Mouse (Mus musculus) yolk sac, embryonic 10.5 days (tissue): ENCODE data around the gene Olfr543.
"Not testable (repeated sequence)": the region's sequence is repeated elsewhere in the genome, so short reads cannot be mapped to it uniquely, and the experiment has no call there.

Source experiments
- DNase-seq: peaks from one replicate; pipeline ENCODE4 v3.0.0-alpha.2; 2017; ENCODE audit warnings: low spot score

The Olfr543 gene

DNA sequence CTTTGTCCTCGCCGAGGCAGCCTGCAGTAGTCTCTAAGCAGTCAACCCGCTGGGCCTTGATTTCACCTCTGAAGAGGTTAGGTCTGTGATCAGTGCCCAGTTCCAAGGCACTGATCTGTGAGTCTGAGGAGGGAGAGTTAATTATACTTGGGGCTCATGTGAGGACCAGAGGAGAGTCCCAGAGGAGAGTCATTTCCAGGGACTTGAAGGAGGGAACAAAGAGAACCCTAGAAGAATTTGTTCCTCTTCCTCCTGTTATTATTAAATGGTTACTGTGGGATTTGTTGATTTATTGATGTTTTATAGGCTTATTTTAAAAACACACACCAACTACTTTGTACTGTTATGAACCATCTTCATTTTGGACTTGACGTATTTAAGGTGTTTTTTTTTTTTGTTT lies at the start of gene Olfr543:
TSS of gene Olfr543 (minus strand) at position 101 of the 400 bp plus-strand sequence.
- no peak for DNase-seq

DNA sequence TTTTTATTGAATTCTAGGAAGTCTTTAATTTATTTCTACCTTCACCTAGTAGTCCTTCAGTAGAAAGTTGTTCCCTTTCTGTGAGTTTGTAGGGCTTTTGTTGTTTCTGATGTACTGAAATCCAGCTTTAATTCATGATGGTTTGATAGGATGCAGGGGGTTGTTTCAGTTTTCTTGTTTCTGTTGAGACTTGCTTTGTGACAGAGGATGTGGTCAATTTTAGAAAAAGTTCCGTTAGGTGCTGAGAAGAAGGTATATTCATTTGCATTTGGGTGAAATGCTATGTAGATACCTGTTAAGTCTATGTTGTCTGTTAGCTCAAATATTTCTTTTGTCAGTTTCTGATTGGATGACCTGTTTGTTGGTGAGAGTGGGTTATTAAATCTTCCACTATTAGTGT lies 47.6 kb upstream of the Olfr543 start:
- no peak for DNase-seq

DNA sequence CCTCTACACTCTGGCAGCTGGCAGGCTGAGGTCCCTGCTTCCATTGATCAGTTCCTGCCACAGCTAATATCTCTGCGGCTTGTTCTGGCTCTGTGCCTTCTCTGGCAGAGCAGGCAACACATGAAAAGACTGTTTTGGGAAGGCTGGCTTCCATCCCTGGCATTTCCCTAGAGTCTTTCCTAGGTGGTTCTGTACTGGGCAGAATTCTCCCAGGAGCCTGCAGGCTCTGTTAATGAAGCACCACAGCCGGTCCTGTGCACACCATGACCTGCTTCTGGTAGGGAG lies 35.5 kb upstream of the Olfr543 start:
- DNase-seq: no peak

DNA sequence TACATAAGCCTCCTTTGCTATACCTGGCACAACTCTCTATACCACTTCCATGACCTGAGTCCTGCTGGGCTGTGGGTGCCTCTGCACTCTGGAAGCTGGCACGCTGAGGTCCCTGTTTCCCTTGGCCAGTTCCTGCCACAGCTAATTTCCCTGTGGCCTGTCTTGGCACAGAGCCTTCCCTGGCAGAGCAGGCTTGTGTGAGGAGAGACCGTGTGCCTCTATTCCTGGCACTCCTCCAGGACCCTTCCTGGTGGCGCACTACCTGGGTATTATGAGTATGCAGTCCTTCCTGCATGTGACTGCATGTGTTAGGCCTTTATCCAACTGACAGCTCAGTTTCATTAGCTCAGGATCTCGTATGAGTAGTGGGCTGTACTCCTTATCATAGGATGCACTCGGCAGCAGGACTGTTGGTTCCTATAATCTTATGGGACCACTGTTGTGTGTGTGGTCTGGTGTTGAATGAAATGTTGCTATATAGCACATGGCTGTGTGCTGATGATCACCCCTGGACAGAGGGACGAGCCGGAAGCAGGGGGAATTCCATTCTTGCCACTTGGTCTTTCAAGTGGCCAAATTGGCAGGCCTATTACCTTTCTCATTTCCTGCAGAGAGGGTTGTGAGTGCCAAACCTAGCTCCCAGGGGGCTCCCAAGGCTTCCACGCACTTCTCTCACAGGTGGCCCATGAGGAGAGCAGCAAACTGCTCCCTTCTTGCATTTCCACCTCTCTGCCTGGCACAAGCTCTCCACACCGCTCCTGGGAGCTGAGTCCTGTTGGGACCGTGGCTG lies 35.0 kb upstream of the Olfr543 start:
- DNase-seq: no peak

DNA sequence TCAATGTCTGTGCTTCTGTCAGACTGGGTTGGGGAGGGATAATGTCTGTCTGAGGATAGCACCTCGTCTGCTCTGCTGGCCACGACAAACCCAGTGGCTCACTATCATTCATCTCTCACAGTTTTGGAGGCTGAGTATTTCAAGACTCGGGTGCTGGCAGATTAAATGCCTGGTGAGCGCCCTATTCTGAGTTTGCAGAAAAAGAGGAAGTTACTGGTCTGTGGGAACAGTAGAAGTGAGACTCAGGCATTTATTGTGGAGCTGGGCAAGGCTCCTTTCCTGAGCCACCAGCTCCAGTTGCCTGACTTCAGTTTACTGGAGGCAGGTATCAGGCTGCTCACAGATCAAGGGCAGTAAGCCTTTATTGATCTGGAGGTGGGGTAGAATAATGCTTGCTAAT lies 32.7 kb upstream of the Olfr543 start:
- no peak for DNase-seq

DNA sequence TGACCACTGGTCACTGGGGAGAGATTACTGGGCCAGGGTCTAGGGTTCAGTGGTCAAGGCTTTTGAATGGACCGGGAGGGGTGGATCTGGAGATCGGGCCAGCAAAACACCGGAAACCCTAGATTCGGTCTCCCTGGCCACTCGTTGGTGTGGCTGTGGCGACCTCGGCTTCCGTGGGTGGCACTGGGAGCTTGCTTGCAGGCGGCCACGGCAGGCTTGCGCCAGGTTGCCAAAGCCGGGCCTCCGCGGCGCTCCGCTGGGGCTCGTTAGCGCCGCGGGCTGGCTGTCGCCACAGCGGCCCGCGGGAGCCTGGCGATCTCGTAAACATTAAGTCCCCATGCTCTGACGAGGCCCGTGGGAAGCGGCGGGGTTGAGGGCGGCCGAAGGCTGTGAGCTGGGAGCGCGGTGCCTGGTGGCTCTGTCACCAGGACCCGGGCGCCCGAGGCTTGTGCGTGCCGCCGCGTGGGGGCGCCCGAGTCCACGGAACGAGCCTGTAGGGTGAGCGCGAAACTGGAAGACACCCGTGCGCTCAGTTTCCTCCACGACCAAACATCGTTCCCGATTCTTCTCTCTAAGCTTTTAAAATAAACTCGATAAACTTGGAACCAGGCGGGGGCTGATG lies 31.4 kb upstream of the Olfr543 start:
- DNase-seq: peak; percentile 72

DNA sequence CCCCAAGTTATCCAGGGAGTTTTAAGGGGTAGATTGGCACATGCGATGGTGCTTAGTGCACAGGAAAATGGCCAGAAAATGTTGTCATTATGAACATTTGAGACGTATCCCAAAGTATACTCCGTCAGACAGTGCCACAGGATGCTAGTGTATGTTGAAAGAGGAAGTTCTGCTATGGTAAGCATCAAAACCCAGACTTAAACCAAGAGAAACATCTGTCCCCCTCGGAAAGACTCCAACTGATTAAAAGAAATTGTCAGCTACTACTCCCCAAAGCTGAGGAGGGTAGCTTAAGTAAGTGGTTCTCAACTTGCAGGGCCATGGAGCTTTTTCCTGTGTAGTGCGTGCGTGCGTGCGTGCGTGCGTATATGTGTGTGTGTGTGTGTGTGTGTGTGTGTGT lies 30.4 kb upstream of the Olfr543 start:
- DNase-seq: no peak

DNA sequence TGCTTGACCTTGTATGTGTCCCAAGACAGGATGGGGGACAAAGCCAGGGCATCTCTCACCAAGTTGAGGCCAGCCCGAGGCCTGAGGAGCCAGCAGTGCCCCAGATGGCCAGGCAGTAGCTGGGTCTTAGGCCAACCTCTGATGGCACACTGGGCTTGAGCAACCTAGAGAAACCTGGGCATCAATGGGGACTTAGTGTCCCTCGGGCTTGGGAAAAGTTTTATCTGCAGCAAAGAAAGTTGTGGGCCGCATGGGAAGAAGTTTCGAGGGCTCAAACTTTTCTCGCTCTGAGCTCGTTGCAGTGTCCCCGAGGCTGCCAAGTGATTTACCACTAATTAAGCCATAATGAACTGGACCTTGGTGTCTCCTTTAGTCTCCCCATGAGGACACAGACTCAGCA lies 28.2 kb upstream of the Olfr543 start:
- DNase-seq: no peak

DNA sequence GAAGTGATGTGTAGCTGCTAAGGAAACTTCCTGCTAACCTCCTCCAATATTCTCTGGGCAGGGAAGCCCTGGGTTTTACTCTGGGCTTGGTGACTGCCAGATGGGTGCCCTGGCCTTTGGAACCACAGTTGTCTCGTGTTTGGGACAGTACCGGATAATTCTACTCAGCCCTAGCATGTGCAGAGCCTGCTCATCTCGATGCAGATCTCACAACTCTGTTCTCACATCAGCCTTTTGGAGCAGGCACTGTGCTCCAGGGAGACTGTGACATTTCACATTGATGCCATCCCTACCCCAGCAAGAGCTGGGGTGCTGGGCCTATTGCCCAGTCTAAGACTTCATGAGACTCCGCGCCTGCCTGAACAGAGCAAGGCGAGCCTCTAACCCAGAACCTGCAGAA lies 27.2 kb upstream of the Olfr543 start:
- DNase-seq: no peak

DNA sequence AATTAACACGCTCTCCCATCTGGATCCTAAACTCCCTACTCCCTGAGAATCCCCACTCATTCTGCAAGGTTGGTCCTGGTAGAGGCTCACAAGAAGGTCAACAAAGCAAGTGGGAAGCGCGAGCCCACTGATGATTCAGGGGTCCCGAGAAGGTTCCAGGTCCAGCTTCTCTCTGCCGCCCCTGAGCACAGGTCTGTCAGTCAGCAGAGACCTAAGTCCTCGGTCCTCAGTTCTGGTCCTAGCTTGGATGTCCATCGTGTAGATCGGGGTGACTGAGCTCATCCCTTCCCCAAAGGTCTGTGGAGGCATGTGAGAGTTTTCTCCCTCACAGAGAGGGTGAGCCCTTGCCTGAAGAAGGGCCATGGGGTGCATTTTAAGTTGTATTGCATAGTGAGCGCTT lies 26.6 kb upstream of the Olfr543 start:
- no peak for DNase-seq

DNA sequence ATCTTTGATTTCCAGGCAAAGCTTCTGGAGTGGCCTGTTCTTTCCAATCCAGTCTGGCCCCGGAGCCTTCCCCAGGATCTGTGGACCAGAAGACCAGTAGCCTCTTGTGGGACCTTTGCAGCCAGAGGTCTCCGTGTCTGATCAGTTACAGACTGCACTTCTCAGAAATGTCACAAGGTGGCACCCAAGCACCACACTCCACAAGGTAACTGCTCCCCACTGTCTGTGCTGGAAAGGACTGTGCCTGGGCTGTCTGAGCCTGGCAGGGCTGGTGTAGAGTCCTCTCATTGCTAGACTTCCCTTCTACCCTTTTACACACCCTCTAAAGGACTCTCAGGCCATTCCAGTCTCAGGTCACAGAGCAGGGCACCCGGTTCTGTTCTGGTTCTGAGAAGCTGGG lies 25.4 kb upstream of the Olfr543 start:
- DNase-seq: peak; percentile 41

DNA sequence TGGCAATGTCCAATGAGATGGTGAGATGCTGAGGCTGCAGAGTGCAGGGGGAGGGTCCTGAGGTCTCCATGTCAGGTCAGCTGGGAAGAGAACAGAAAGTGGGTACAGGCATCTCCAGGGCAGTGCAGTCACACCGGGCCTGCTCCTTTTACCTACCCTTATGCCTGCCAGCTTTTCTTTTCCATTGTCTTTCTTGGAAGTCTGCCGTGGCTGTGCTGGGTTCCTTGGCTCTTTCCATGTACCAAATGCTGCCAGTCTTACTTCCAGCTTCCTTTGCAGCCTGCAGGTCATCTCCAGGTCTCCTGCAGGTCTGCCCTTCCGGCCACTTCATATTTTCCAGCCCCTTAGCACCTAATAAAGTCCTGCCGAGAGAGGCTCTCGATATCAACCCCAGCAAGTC lies 20.5 kb upstream of the Olfr543 start:
- DNase-seq: no peak

DNA sequence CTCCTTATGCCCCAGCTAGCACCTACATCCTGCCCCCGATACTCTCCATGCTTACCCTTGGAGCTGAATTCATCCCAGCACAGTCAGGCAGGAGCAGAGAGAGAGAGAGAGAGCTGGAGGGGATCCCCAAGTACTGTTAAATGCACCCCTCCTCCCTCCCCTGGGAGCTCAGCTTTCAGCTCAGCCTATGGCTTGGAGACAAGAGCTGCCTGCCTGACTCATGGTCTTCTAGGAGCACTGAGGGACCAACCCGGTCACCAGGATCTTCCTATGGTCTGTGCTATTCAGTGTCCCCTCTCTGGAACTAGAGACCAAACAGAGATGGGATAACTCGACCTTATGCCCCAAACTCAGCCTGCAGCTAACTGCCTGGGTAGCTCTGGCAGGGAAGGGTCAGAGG lies 18.0 kb upstream of the Olfr543 start, which contains the start of gene Olfr545:
TSS of gene Olfr545 (minus strand) at position 101 of the 400 bp plus-strand sequence.
- DNase-seq: no peak

DNA sequence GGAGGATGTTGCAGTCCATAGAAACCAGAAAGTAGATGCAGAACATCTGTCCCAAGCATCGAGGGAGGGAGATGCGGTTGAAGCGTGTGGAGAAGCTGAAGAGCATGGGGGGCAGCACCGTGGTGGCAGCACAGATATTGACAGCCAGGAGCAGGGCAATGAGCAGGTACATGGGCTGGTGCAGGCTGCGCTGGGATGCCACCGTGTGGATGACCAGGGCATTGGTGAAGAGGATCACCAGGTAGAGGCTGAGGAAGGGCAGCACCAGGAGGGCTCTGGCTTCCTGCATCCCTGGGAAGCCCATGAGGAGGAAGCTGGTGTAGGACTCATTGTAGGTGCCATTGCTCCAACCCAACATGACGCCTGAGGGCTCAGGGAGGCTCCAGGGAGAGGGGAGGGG lies 12.9 kb upstream of the Olfr543 start:
- not testable (repeated sequence) for DNase-seq

DNA sequence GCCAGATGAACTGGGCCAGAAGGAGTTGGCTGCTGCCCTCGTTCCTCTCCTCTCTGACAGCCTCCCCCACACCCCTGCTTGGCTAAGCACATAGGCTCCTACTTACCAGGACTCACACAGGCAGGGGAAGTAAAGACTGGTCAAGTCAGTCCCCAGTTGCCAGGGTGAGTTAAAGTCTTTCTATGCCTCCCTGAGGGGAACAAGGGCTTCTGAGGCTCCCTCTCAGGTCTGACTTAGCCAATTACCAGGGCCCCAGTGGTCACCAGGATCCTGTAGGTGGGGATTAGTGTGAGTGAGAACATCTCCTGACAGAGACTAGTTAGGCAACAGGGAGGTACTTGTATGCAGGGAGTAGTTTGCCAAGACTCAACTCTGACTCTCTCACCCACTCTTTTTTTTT lies 6.7 kb upstream of the Olfr543 start, which contains the start of gene Olfr544:
TSS of gene Olfr544 (minus strand) at position 153 of the 400 bp plus-strand sequence.
- DNase-seq: no peak

DNA sequence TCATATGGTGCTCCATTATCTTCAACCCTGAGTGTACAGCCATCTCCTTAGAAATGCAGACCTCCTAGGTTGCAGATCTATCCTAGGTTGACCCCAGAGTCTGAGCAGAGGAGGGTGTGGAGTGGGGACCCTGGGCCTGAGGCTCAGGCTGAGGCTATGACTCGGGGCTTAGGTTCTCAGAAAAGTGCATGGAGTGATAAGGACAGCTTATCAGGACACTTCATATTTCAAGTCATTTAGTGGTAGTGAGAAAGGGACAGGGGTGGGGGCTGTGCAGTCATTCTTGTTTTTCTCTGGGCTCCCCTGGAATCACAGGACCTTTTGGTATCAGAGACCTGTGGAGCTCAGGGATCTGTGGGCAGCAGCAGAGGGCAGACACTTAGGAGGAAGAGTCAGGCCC lies 4.6 kb upstream of the Olfr543 start:
- DNase-seq: no peak

DNA sequence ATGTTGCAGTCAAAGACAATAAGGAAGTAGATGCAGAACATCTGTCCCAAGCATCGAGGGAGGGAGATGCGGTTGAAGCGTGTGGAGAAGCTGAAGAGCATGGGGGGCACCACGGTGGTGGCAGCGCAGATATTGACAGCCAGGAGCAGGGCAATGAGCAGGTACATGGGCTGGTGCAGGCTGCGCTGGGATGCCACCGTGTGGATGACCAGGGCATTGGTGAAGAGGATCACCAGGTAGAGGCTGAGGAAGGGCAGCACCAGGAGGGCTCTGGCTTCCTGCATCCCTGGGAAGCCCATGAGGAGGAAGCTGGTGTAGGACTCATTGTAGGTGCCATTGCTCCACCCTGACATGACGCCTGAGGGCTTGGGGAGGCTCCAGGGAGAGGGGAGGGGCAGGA lies 3.3 kb upstream of the Olfr543 start:
- not testable (repeated sequence) for DNase-seq

DNA sequence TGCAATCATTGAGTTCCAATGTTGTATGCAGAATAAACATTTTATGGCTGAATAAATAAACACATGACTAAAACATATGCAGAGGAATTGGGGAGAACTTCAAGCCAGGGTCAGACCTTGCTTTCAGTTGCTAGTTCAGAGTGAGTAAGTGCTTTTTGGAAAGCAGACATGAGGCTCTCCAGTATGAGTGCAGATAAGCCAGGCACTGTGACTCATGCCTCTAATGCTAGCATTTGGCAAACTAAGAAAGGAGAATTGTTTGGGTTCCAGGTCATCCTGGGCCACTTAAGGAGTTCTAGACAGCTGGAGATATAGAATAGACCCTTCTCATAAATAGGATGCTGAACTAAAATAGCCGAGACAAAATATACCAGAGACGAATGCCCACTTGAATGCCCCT lies 2.2 kb upstream of the Olfr543 start:
- DNase-seq: no peak

DNA sequence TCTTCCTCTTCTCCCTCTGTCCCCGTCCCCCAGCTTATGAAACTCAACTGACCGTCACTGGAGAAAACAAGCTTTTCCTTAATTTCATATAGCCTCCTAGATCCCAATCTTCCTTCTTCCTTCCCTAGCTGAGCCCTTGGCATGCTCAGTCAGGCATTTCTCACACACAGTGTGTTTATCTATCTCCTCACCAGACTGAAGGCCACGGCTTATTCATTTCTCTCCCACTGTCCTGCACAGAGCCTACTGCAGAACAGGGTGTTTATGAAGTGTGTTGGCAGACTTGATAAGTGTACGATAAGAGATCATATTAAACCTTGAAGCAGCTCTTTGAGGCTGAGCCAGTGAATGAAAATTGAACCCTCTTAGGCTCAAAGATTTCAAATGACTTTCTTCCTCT lies 658 bp downstream of the Olfr543 start:
- no peak for DNase-seq

DNA sequence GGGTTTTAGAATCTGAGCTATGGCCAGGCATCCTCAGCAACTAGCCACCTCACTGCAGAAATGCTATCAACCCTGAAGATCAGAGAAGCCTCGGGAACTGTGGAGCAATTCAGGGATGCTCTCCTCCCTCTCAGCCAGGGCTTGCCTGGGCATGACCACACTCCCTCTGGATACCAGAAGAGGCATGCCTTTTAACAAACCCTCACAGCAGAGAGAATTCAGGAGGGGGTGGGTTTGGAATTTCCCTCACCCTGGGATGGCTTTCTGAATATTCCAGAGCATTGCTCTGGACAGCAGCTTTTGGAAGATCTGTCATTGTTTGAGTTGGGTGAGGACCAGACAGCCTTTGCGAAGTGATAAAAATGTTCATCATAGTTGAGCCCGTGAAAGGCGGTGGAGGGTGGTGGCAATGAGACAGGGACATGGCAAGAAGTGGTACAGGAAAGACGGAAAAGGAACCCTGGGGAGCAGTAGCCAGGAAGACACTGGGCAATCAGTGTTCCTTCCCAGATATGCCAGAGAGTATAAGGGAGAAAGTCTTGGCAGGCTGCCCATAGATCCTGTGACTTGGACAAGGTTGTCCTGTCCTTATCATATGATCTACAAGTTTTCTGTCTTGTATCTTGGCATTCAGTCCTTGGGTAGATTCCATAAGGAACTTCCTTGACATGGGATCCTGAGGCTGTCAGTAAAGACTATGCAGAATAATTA lies 2.0 kb downstream of the Olfr543 start:
- peak; percentile 29 for DNase-seq

DNA sequence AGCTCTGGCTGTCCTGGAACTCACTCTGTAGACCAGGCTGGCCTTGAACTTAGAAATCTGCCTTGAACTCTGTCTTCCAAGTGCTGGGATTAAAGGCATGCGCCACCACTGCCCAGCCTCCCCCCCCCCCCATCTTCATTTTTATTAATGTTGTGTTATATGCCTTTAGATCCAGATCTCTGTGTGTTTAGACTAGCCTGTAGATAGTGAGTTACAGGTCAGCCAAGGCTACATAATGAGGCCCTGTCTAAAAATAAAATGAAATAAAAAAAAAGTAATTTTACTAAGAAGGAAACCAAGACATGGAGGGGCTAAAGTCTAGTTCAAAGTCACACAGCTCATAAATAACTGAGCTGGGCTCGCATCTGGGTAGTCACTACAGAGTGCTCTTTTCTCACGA lies 2.6 kb downstream of the Olfr543 start:
- no peak for DNase-seq

DNA sequence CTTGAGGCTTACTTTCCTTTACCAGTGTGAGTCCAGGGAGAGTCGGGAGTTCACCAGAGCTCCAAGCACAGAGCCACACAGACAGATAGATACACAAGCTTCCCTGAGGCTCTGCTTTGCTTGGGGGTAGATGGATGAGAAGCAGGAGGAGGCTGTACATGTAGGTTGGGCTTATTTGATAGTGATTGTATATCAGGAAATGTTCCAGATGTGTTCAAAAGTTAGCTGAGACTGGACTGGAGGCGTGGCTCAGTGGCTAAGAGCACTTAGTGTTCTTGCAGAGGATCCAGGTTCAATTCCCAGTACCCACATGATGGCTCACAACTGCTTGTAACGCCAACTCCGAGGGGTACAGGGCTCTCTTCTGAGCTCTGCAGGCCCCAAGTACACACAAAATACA lies 3.1 kb downstream of the Olfr543 start:
- no peak for DNase-seq

DNA sequence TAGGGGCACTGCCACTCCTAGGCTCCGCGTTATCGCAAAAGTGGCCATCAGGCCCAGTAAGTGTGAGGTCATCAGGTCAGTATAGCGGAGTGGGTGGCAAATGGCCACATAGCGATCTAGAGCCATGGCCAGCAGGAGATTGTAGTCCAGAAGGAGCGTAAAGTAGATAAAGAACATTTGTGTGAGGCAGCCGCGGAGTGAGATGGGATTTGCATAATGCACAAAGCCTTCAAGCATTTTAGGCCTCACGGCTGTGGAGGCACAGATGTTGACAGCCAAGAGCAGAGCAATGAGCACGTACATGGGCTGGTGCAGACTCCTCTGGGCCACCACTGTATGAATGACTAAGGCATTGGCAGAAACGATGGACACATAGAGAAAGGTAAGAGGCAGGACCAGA lies 4.1 kb downstream of the Olfr543 start:
- DNase-seq: no peak
